Mouse (Mus musculus): ENCODE measurements around the gene Spesp1. TPM values are rescaled to one million over a fixed set of nuclear protein-coding genes. Genes with fewer than 3 reads are reported as not detected.

Spesp1 gene
- polyA plus RNA-seq, 1 experiment: 135 TPM

DNA sequence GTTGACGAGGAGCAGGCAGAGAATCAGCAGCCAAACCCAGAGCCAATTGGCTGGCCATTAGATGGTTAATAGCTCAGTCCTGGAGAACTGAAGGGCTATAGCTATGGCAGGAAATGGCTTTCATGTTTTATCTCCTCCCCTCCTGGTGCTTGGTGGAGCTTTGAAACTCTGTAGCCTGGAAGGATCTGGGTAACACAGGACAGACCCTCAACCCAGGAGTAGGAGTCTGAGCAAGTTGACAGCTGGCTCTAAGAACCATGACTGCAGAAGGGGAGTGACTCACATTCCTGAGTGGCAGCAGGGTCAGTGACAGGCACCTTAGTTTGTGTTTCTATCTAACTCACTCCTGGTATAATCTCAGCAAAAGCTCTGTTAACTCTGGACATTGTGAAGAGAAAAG lies 49.4 kb downstream of the Spesp1 start:
- Histone ChIP-seq H3K27me3 (ENCODE audit: control insufficient read depth, insufficient read depth, low read length) (no peaks in the 10 kb centered on the region), H3K27ac (ENCODE audit: control insufficient read depth, insufficient read depth, low read depth, low read length) (no peak overlapping the region), H3K4me1 (ENCODE audit: control insufficient read depth, insufficient read depth, low read length) (peaks cover 2% of the 10 kb centered on the region; the same call in 1 of the 2 replicates), H3K36me3 (ENCODE audit: control insufficient read depth, insufficient read depth, low read length) (no peaks in the 10 kb centered on the region), H3K4me3 (ENCODE audit: control insufficient read depth, low read depth, low read length) (no peak overlapping the region)
- TF ChIP-seq POLR2A (IDR thresholded peaks at IDR 0.05; ENCODE audit: control insufficient read depth, low read depth, low read length): no peak
- TF ChIP-seq CTCF (IDR thresholded peaks at IDR 0.05; ENCODE audit: control insufficient read depth, insufficient read depth, insufficient replicate concordance, low read depth, low read length): no peak

DNA sequence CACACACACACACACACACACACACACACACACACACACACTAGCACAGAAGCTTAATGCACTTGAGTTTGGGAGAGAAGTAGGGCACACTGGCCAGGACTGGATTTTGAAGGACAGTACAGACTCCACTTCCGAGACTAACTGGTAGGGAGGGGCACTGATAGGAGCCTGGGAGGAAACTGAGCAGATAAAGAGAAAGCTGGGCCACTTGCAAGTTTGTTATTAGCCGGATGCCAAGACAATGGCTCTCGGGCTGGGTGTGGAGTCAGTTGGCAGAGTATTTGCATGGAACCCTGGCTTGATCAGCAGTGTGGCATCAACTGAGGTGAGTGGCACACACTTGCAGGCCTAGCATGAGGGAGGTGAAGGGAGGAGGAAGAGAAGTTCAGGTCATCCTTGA lies 51.0 kb downstream of the Spesp1 start:
- Histone ChIP-seq H3K36me3 (ENCODE audit: control insufficient read depth, insufficient read depth, low read length) (no peaks in the 10 kb centered on the region), H3K4me3 (ENCODE audit: control insufficient read depth, low read depth, low read length) (no peak overlapping the region), H3K27me3 (ENCODE audit: control insufficient read depth, insufficient read depth, low read length) (no peaks in the 10 kb centered on the region), H3K4me1 (ENCODE audit: control insufficient read depth, insufficient read depth, low read length) (peaks cover 2% of the 10 kb centered on the region; the same call in 1 of the 2 replicates), H3K27ac (ENCODE audit: control insufficient read depth, insufficient read depth, low read depth, low read length) (no peak overlapping the region; the same call in 1 of the 2 replicates)
- TF ChIP-seq CTCF (IDR thresholded peaks at IDR 0.05; ENCODE audit: control insufficient read depth, insufficient read depth, insufficient replicate concordance, low read depth, low read length): no peak
- TF ChIP-seq POLR2A (IDR thresholded peaks at IDR 0.05; ENCODE audit: control insufficient read depth, low read depth, low read length): no peak

DNA sequence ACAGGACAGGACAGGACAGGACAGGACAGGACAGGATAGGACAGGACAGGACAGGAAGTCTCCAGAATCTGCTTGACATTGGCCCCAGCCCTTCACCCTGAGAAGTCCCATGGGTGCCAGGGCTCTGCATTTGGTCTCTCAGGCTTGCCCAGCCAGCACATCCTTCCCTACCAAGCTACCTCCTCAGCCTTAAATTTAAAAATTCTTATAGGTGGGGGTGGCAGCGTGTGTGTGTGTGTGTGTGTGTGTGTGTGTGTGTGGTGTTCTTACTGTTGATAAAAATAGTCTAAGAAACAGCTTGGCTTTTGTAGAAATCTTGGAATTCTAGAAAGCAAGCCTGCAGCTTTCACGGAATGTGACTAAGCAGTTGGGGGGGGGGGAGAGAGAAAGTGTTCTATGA lies 52.0 kb downstream of the Spesp1 start:
- H3K4me1 ChIP-seq (ENCODE audit: control insufficient read depth, insufficient read depth, low read length): peaks cover 2% of the 10 kb centered on the region; the same call in 1 of the 2 replicates
- H3K27me3 ChIP-seq (ENCODE audit: control insufficient read depth, insufficient read depth, low read length): no peaks in the 10 kb centered on the region
- no peak overlapping the region for H3K27ac ChIP-seq (ENCODE audit: control insufficient read depth, insufficient read depth, low read depth, low read length)
- TF ChIP-seq POLR2A (IDR thresholded peaks at IDR 0.05; ENCODE audit: control insufficient read depth, low read depth, low read length): no peak
- TF ChIP-seq CTCF (IDR thresholded peaks at IDR 0.05; ENCODE audit: control insufficient read depth, insufficient read depth, insufficient replicate concordance, low read depth, low read length): no peak
- no peaks in the 10 kb centered on the region for H3K36me3 ChIP-seq (ENCODE audit: control insufficient read depth, insufficient read depth, low read length)
- H3K4me3 ChIP-seq (ENCODE audit: control insufficient read depth, low read depth, low read length): no peak overlapping the region

DNA sequence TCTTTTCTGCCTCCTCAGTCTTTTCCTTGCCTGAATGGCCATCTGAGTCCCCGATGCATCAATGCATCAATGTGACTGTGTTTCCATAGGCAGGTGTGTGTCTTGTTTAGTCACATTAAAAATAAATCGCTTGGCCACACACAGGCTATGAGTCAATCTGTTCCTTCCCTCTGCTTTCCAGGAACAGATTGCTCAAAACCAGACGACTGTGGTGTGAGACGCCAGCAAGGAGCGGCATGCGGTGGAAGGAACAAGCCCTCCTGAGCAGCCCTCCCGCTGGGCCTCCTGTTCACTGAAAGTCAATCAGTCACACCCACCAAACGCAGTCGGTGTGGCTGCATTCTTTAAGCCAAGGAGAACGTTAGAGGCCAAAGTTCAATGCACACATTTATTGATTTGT lies 59.5 kb downstream of the Spesp1 start:
- Histone ChIP-seq H3K27ac (ENCODE audit: control insufficient read depth, insufficient read depth, low read depth, low read length) (no peak overlapping the region), H3K4me3 (ENCODE audit: control insufficient read depth, low read depth, low read length) (no peak overlapping the region)

DNA sequence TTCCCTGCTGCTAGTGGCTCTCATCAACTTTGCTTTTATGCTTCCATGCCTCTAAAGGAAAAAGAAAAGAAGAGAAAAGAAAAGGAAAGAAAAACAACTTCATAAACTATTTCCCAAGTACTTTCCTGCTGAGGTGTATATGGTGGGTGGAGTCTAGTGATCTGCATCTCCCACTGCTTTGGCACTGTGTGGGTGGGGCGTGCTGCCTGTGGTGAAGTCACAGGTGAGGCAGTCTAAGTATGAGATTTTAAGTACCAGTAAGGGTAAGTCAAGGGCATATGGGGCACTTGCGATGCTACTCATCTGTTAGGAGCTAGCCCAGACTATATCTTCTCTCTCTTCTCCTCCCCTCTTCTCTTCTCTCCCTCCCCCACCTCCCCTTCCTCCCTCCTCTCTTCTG lies 60.0 kb downstream of the Spesp1 start:
- TF ChIP-seq CTCF (IDR thresholded peaks at IDR 0.05; ENCODE audit: control insufficient read depth, insufficient read depth, insufficient replicate concordance, low read depth, low read length) (no peak), POLR2A (IDR thresholded peaks at IDR 0.05; ENCODE audit: control insufficient read depth, low read depth, low read length) (no peak)
- Histone ChIP-seq H3K4me1 (ENCODE audit: control insufficient read depth, insufficient read depth, low read length) (no peaks in the 10 kb centered on the region), H3K27ac (ENCODE audit: control insufficient read depth, insufficient read depth, low read depth, low read length) (no peak overlapping the region), H3K4me3 (ENCODE audit: control insufficient read depth, low read depth, low read length) (no peak overlapping the region), H3K27me3 (ENCODE audit: control insufficient read depth, insufficient read depth, low read length) (no peaks in the 10 kb centered on the region), H3K36me3 (ENCODE audit: control insufficient read depth, insufficient read depth, low read length) (no peaks in the 10 kb centered on the region)

More for the DNA sequence above, 59.5 kb downstream of the Spesp1 start:
- TF ChIP-seq CTCF (IDR thresholded peaks at IDR 0.05; ENCODE audit: control insufficient read depth, insufficient read depth, insufficient replicate concordance, low read depth, low read length) (no peak), POLR2A (IDR thresholded peaks at IDR 0.05; ENCODE audit: control insufficient read depth, low read depth, low read length) (no peak)
- H3K4me1 ChIP-seq (ENCODE audit: control insufficient read depth, insufficient read depth, low read length): no peaks in the 10 kb centered on the region
- H3K36me3 ChIP-seq (ENCODE audit: control insufficient read depth, insufficient read depth, low read length): no peaks in the 10 kb centered on the region
- H3K27me3 ChIP-seq (ENCODE audit: control insufficient read depth, insufficient read depth, low read length): no peaks in the 10 kb centered on the region

Other genes starting within 250 kb of the Spesp1 start
- 2.9 and 3.3 TPM in 2 replicates for gene Glce, start 159.6 kb downstream of the Spesp1 start, polyA plus RNA-seq (2012; rRNA removed)
- gene Anp32a, start 59.1 kb upstream of the Spesp1 start, polyA plus RNA-seq (2012; rRNA removed): 5.6 and 7.2 TPM in 2 replicates